Mouse (Mus musculus): ENCODE results near the gene Mark4. TPM values are rescaled to one million over a fixed set of nuclear protein-coding genes. Genes with fewer than 3 reads are reported as not detected.

Gene Mark4
- polyA plus RNA-seq, 1 experiment from 2014 or later: 5.2 TPM

- Histone ChIP-seq H3K9me3 (ENCODE audit: control insufficient read depth, low read length) (no peaks in the 10 kb centered on the region), H3K27ac (ENCODE audit: low read length) (no peak overlapping the region), H3K4me2 (ENCODE audit: low read depth, low read length) (no peak overlapping the region), H3K4me1 (replicated peaks; ENCODE audit: control insufficient read depth, insufficient read depth, low read length) (peaks cover 18% of the 10 kb centered on the region), H3K4me3 (ENCODE audit: low read length) (no peak overlapping the region), H3K36me3 (ENCODE audit: control insufficient read depth, insufficient read depth, low read length) (peaks cover 7% of the 10 kb centered on the region; the same call in 1 of the 2 replicates), H3K27me3 (ENCODE audit: control insufficient read depth, insufficient read depth, low read depth, low read length) (no peaks in the 10 kb centered on the region), H3K9ac (ENCODE audit: low read length) (no peak overlapping the region)
- WGBS: 57% methylated on average over 11 of the region's 11 CpGs
- no peak for ATAC-seq (ENCODE audit: low read depth)
Observed at GRCm38 (mm10) chr7:19455819-19456495, 2.7 kb downstream of the Mark4 start.

- 95% methylated on average over 3 of the region's 4 CpGs for WGBS
- H3K9ac ChIP-seq (ENCODE audit: low read length): no peak overlapping the region
- peaks cover 9% of the 10 kb centered on the region; the same call in 1 of the 2 replicates for H3K36me3 ChIP-seq (ENCODE audit: control insufficient read depth, insufficient read depth, low read length)
- ATAC-seq (ENCODE audit: low read depth): no peak
- no peaks in the 10 kb centered on the region for H3K9me3 ChIP-seq (ENCODE audit: control insufficient read depth, low read length)
- H3K4me2 ChIP-seq (ENCODE audit: low read depth, low read length): no peak overlapping the region
- H3K27ac ChIP-seq (ENCODE audit: low read length): no peak overlapping the region
- H3K4me3 ChIP-seq (ENCODE audit: low read length): no peak overlapping the region
- H3K27me3 ChIP-seq (ENCODE audit: control insufficient read depth, insufficient read depth, low read depth, low read length): no peaks in the 10 kb centered on the region
- peaks cover 18% of the 10 kb centered on the region for H3K4me1 ChIP-seq (replicated peaks; ENCODE audit: control insufficient read depth, insufficient read depth, low read length)
Observed at GRCm38 (mm10) chr7:19455186-19455585, 3.4 kb downstream of the Mark4 start.

- no peak overlapping the region for H3K4me2 ChIP-seq (ENCODE audit: low read depth, low read length)
- no peaks in the 10 kb centered on the region for H3K27me3 ChIP-seq (ENCODE audit: control insufficient read depth, insufficient read depth, low read depth, low read length)
- no peaks in the 10 kb centered on the region for H3K9me3 ChIP-seq (ENCODE audit: control insufficient read depth, low read length)
- peaks cover 31% of the 10 kb centered on the region for H3K36me3 ChIP-seq (ENCODE audit: control insufficient read depth, insufficient read depth, low read length)
- no peak overlapping the region for H3K27ac ChIP-seq (ENCODE audit: low read length)
- no peak overlapping the region for H3K9ac ChIP-seq (ENCODE audit: low read length)
- H3K4me1 ChIP-seq (replicated peaks; ENCODE audit: control insufficient read depth, insufficient read depth, low read length): no peaks in the 10 kb centered on the region
- no peak overlapping the region for H3K4me3 ChIP-seq (ENCODE audit: low read length)
- no peak for ATAC-seq (ENCODE audit: low read depth)
- WGBS: 75% methylated on average over 12 of the region's 12 CpGs
Observed at GRCm38 (mm10) chr7:19449165-19449564, 9.5 kb downstream of the Mark4 start.

- ATAC-seq (ENCODE audit: low read depth): no peak
- Histone ChIP-seq H3K9me3 (ENCODE audit: control insufficient read depth, low read length) (no peaks in the 10 kb centered on the region), H3K4me1 (replicated peaks; ENCODE audit: control insufficient read depth, insufficient read depth, low read length) (no peaks in the 10 kb centered on the region), H3K4me2 (ENCODE audit: low read depth, low read length) (no peak overlapping the region), H3K27me3 (ENCODE audit: control insufficient read depth, insufficient read depth, low read depth, low read length) (no peaks in the 10 kb centered on the region), H3K4me3 (ENCODE audit: low read length) (no peak overlapping the region), H3K9ac (ENCODE audit: low read length) (no peak overlapping the region), H3K27ac (ENCODE audit: low read length) (no peak overlapping the region), H3K36me3 (ENCODE audit: control insufficient read depth, insufficient read depth, low read length) (peaks cover 34% of the 10 kb centered on the region)
- 89% methylated on average over 16 of the region's 16 CpGs for WGBS
Observed at GRCm38 (mm10) chr7:19447689-19448088, 10.9 kb downstream of the Mark4 start.

GRCm38 (mm10) chr7:19444801-19445200, 13.8 kb downstream of the Mark4 start:
- 78% methylated on average over 12 of the region's 12 CpGs for whole genome bisulfite sequencing
- Histone ChIP-seq H3K27ac (ENCODE audit: low read length) (no peak overlapping the region), H3K4me2 (ENCODE audit: low read depth, low read length) (no peak overlapping the region), H3K36me3 (ENCODE audit: control insufficient read depth, insufficient read depth, low read length) (peaks cover 36% of the 10 kb centered on the region), H3K9ac (ENCODE audit: low read length) (no peak overlapping the region), H3K27me3 (ENCODE audit: control insufficient read depth, insufficient read depth, low read depth, low read length) (no peaks in the 10 kb centered on the region), H3K9me3 (ENCODE audit: control insufficient read depth, low read length) (no peaks in the 10 kb centered on the region), H3K4me1 (replicated peaks; ENCODE audit: control insufficient read depth, insufficient read depth, low read length) (no peaks in the 10 kb centered on the region), H3K4me3 (ENCODE audit: low read length) (no peak overlapping the region)
- no peak for ATAC-seq (ENCODE audit: low read depth)

- WGBS: 40% methylated on average over 3 of the region's 3 CpGs
- H3K36me3 ChIP-seq (ENCODE audit: control insufficient read depth, insufficient read depth, low read length): peaks cover 29% of the 10 kb centered on the region
- ATAC-seq (ENCODE audit: low read depth): peak; percentile 58; the same call in 1 of the 2 replicates
Observed at GRCm38 (mm10) chr7:19443344-19443743, 15.3 kb downstream of the Mark4 start.

GRCm38 (mm10) chr7:19441448-19442091, 17.1 kb downstream of the Mark4 start:
- 68% methylated on average over 9 of the region's 9 CpGs for WGBS
- no peak for ATAC-seq (ENCODE audit: low read depth)
- Histone ChIP-seq H3K4me2 (ENCODE audit: low read depth, low read length) (no peak overlapping the region), H3K27me3 (ENCODE audit: control insufficient read depth, insufficient read depth, low read depth, low read length) (no peaks in the 10 kb centered on the region), H3K4me3 (ENCODE audit: low read length) (no peak overlapping the region), H3K4me1 (replicated peaks; ENCODE audit: control insufficient read depth, insufficient read depth, low read length) (no peaks in the 10 kb centered on the region), H3K9me3 (ENCODE audit: control insufficient read depth, low read length) (no peaks in the 10 kb centered on the region), H3K27ac (ENCODE audit: low read length) (no peak overlapping the region), H3K9ac (ENCODE audit: low read length) (no peak overlapping the region), H3K36me3 (ENCODE audit: control insufficient read depth, insufficient read depth, low read length) (peaks cover 34% of the 10 kb centered on the region)

More at GRCm38 (mm10) chr7:19443344-19443743, 15.3 kb downstream of the Mark4 start:
- H3K27me3 ChIP-seq (ENCODE audit: control insufficient read depth, insufficient read depth, low read depth, low read length): no peaks in the 10 kb centered on the region
- H3K4me3 ChIP-seq (ENCODE audit: low read length): no peak overlapping the region
- no peaks in the 10 kb centered on the region for H3K9me3 ChIP-seq (ENCODE audit: control insufficient read depth, low read length)
- no peaks in the 10 kb centered on the region for H3K4me1 ChIP-seq (replicated peaks; ENCODE audit: control insufficient read depth, insufficient read depth, low read length)
- H3K27ac ChIP-seq (ENCODE audit: low read length): no peak overlapping the region
- no peak overlapping the region for H3K9ac ChIP-seq (ENCODE audit: low read length)
- no peak overlapping the region for H3K4me2 ChIP-seq (ENCODE audit: low read depth, low read length)

GRCm38 (mm10) chr7:19437048-19437447, 21.6 kb downstream of the Mark4 start:
- no peak for ATAC-seq (ENCODE audit: low read depth)
- Histone ChIP-seq H3K9me3 (ENCODE audit: control insufficient read depth, low read length) (peaks cover 3% of the 10 kb centered on the region; the same call in 1 of the 2 replicates), H3K4me3 (ENCODE audit: low read length) (no peak overlapping the region), H3K4me1 (replicated peaks; ENCODE audit: control insufficient read depth, insufficient read depth, low read length) (no peaks in the 10 kb centered on the region), H3K36me3 (ENCODE audit: control insufficient read depth, insufficient read depth, low read length) (peaks cover 63% of the 10 kb centered on the region), H3K27ac (ENCODE audit: low read length) (no peak overlapping the region), H3K9ac (ENCODE audit: low read length) (no peak overlapping the region), H3K27me3 (ENCODE audit: control insufficient read depth, insufficient read depth, low read depth, low read length) (no peaks in the 10 kb centered on the region), H3K4me2 (ENCODE audit: low read depth, low read length) (no peak overlapping the region)
- 89% methylated on average over 9 of the region's 9 CpGs for WGBS

GRCm38 (mm10) chr7:19436276-19436675, 22.3 kb downstream of the Mark4 start:
- H3K27me3 ChIP-seq (ENCODE audit: control insufficient read depth, insufficient read depth, low read depth, low read length): no peaks in the 10 kb centered on the region
- no peak overlapping the region for H3K4me3 ChIP-seq (ENCODE audit: low read length)
- no peak overlapping the region for H3K27ac ChIP-seq (ENCODE audit: low read length)
- H3K9me3 ChIP-seq (ENCODE audit: control insufficient read depth, low read length): peaks cover 3% of the 10 kb centered on the region; the same call in 1 of the 2 replicates
- no peak overlapping the region for H3K4me2 ChIP-seq (ENCODE audit: low read depth, low read length)
- no peak overlapping the region for H3K9ac ChIP-seq (ENCODE audit: low read length)
- H3K4me1 ChIP-seq (replicated peaks; ENCODE audit: control insufficient read depth, insufficient read depth, low read length): no peaks in the 10 kb centered on the region
- ATAC-seq (ENCODE audit: low read depth): no peak
- WGBS: 90% methylated on average over 2 of the region's 2 CpGs
- H3K36me3 ChIP-seq (ENCODE audit: control insufficient read depth, insufficient read depth, low read length): peaks cover 71% of the 10 kb centered on the region

Measured in lung, embryonic 16.5 days (tissue).